Mouse (Mus musculus) retina, postnatal 1 day (tissue): ENCODE measurements around the gene 5330417C22Rik.

Experiments
- DNase-seq: peaks from one replicate; pipeline ENCODE4 v3.0.0-alpha.2; 2012

Gene 5330417C22Rik

GRCm38 (mm10) chr3:108410359-108410714 lies 126.0 kb downstream of the 5330417C22Rik start:
- DNase-seq, result peak; percentile 56

- DNase-seq, result peak; percentile 38
These were observed 126.5 kb downstream of the 5330417C22Rik start for GRCm38 (mm10) chr3:108409656-108410358.

GRCm38 (mm10) chr3:108408517-108409008 lies 127.8 kb downstream of the 5330417C22Rik start:
- DNase-seq, result no peak

- peak; percentile 58 for DNase-seq
These were observed 129.9 kb downstream of the 5330417C22Rik start for GRCm38 (mm10) chr3:108406306-108406885.
